Mouse (Mus musculus) adrenal gland, adult 18-20 months (tissue): ENCODE data around the gene Kat2b. TPM values are rescaled to one million over a fixed set of nuclear protein-coding genes. Genes with fewer than 3 reads are reported as not detected.
"Not testable (repeated sequence)": the region's sequence is repeated elsewhere in the genome, so short reads cannot be mapped to it uniquely, and the experiment has no call there.

Experiments used
- DNase-seq, 2 experiments: peaks; one replicate each; pipeline ENCODE4 v3.0.0; 2021 to 2022; ENCODE audit warnings: low spot score in 2 of 2
- total RNA-seq, 2 experiments: library from RNA; stranded (reverse); gene quantifications; 1 replicate in 1 of 2; 2 replicates in 1 of 2; pipeline ENCODE4 v1.2.3; 2021

The Kat2b gene
- total RNA-seq, 2 experiments from 2014 or later = 50.8 to 85.6 TPM

DNA sequence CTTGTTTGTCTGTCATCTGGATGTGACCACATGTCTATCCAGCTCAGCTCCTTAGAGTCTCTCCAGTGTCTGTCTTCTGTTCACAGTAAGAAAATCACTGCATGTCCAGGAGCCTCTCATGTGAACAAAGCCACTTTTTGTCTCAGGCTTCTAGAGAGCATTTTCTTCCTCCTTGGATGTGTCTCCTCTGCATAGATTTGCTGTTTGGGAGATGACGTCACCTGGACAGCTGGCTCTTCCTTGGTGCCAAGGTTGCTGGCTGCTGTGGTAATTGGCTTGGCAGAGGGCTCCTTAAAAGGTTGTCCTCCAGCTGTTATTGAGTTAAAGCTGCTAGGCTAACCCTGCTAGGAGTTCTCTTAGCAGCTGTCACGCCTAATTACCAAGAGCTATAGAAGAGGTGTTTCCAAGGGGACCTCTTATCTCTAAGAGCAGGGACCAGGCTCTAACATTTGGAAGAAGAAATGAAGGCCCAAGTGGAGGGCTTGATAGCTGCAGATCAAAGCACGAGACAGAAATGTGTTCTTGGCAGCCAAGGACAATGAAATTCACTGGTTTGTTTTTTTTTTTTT is 29.7 kb downstream of the Kat2b start:
- DNase-seq = peak in 1 of 2 experiments; percentile 52

GRCm38 (mm10) chr17:53596941-53597790 is 30.5 kb downstream of the Kat2b start:
- no peak for DNase-seq

DNA sequence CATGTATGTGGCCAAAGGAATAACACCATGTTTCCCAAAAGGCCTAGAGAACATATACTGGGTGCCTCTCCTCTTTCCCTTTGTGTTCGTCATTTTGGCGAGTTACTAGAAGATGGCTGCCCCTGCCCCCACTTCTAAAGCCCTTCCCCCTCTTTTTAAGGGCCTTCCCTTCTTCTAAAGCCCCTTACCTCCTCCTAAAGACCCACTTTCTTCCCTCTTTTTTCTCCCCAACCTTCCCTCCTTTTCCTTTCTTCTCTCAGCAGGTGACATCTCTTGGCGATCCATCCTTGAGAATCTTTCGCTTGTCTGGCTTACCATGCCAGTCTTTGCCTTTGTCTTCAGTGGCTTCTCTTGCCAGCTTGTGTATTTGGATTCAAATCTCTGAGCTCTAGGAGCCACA is 31.9 kb downstream of the Kat2b start:
- DNase-seq = no peak

- not testable (repeated sequence) for DNase-seq
Measured at GRCm38 (mm10) chr17:53603236-53603635, 36.6 kb downstream of the Kat2b start.

- DNase-seq = not testable (repeated sequence)
Measured at GRCm38 (mm10) chr17:53606082-53606481, 39.4 kb downstream of the Kat2b start.

DNA sequence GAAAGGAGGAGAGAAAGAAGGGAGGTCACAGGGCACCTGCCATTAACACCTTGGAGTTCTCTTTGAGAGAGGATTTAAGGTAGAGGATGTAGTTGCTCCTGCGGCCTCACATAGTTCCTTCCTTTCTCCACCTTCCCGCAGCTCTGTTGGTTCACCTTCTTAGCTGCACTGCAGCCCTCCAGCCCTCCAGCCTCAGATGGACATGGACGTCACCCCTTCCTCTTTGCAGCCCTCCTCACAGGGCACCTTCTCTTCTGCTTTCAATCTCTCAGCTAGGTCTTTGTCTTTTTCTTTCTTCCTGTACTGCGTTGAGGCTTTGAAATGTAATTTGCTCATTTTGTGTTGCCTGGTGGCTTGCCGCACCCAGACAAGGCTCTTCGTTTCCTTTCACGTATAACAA is 42.3 kb downstream of the Kat2b start:
- not testable (repeated sequence) for DNase-seq

GRCm38 (mm10) chr17:53617295-53617957 is 50.8 kb downstream of the Kat2b start:
- no peak for DNase-seq

DNA sequence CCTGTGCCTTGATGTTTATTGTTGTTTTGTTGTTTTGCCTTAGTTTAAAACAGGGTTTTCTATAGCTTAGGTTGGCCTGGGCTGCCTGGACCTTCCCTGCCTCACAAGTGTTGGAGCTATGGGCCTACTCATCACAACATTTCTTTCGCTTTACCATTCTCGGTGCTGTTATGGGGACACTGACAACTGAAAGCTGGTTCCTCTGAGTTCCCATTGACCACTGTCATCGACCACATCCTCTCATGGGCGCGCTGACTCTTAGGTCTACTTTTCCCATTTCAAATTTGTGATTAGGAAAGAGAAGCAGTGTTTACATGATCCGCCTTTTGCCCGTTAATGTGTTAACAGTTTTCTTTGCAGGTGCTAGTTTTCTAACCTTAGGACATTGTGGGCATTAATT is 51.7 kb downstream of the Kat2b start:
- DNase-seq = no peak

GRCm38 (mm10) chr17:53619391-53619790 is 52.7 kb downstream of the Kat2b start:
- no peak for DNase-seq

GRCm38 (mm10) chr17:53620611-53621010 is 54.0 kb downstream of the Kat2b start:
- DNase-seq = no peak

GRCm38 (mm10) chr17:53622125-53622524 is 55.5 kb downstream of the Kat2b start:
- DNase-seq = no peak

GRCm38 (mm10) chr17:53623762-53624161 is 57.1 kb downstream of the Kat2b start:
- DNase-seq = no peak

DNA sequence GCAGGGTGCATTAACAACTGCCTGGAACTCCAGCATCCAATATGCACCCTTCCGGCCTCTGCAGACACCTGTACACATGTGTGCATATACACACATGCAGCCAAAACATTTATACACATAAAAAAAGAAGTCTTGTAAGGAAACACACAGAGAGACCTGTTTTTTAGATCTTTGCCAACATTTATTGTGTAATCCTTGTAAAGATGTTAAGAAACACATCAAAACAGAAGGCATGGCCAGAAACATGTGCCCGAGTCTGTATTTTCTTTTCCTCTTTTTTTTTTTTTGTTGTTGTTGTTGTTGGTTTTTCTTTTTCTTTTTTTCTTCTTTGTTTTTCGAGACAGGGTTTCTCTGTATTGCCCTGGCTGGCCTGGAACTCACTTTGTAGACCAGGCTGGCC is 59.5 kb downstream of the Kat2b start:
- DNase-seq = no peak

DNA sequence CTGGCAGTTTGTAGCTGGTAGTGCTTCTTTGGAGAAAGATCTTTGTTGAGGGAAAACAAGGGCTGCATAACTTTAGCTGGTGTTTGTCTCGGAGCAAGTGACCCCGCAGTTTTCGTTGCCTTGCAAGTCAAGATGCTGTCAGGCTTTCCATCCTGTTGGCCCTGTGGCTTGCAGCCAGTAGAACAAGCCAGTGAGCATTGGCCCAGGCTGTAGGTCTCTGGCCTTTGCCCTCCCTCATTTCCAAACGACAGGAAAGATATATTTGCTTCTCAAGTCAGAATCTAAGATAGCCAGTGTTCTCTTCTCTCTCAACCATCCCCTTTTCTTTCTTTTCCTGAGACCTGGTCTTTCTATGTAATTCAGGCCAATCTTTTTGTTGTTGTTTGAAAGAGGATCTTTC is 60.8 kb downstream of the Kat2b start:
- no peak for DNase-seq

GRCm38 (mm10) chr17:53628131-53628530 is 61.5 kb downstream of the Kat2b start:
- no peak for DNase-seq

GRCm38 (mm10) chr17:53631344-53631743 is 64.7 kb downstream of the Kat2b start:
- no peak for DNase-seq

DNA sequence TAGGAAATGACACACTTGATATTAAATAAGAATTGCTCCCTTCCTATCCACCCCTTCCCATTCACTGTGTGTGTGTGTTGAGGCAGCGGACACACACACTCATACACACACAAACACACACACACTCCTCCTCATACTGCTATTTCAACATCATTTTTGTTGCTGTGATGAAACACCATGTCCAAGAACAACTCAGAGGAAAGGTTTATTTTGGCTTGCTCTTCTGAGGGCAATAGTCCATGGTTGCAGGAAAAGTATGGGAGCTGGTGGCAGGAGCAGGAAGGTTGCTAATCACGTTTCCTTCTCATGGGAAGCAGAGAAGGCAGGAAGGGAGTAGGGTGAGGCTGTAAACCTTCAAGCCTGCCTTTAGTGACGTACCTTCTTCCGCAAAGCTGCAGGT is 76.7 kb downstream of the Kat2b start:
- no peak for DNase-seq

- DNase-seq = peak in 1 of 2 experiments; percentile 6
Measured at GRCm38 (mm10) chr17:53650251-53650661, 83.6 kb downstream of the Kat2b start.

DNA sequence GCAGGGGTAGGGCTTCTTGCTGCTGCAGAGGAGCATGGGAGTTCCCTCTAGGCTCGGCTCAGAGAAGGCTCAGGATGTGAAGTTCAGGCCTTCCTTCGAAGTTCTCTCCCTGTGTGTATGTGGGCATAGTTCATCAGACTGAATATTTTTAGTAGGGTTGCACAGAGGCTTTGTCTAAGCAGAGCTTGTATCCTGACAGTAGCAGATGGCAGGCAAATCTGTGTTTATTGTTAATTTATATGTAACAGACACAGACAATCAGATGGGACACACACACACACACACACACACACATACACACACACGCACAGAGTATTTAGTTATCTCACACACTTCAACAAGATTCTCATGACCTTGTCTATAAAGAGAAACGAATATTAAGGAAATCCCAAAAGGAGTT is 87.9 kb downstream of the Kat2b start:
- no peak for DNase-seq

GRCm38 (mm10) chr17:53655081-53655480 is 88.4 kb downstream of the Kat2b start:
- DNase-seq = no peak

DNA sequence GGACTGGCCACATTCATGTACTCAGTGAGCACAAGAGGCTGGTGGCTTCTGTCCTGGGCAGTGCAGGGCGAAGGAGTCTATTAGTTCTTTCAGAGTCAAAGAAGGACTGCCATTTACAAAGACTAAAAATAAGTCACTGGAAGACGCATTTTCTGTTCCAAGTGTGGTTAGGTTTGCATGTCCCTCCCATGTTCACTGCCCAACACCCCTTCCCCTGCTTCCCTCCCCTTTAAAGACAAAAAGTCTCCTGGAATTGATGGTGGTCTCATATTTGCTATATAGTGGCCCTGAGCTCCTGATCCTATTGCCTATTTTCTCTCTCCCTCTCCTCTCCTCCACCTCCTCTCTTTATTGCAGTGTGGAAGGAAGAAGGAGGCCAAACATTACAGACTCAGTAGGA is 89.3 kb downstream of the Kat2b start:
- DNase-seq = no peak

DNA sequence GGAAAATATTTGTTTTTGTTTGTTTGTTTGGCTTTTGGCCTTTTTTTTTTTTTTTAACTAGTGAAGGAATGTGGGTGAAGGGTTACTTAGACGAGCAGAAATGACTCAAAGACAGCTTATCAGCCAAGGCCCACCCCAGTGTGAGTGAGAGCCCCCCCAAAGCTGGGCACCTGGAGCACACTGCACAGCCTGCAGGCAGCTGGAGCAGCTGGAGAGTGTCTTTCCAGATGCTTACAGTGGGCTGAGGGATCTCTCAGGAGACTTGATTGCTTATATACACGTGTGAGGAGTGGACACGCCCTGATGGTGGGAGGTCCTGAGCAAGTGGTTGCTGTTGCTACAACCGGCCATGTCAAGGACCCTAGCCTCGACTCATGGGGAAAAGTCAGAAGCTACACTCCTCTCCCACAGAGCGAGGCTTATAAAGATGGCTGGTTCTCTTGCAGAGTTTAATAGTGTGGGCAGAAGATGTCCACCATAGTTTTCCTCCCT is 89.8 kb downstream of the Kat2b start:
- no peak for DNase-seq
